Mouse (Mus musculus) testis, adult 2 months (tissue): ENCODE results near the gene Ltbp4.

Experiments used
- CTCF ChIP-seq: fragments of 200-500 bp; IDR thresholded peaks from 2 replicates; pipeline ENCODE4 v1.5.1; 2012; ENCODE audit warnings: low read depth, mild to moderate bottlenecking, inconsistent platforms, low read length, moderate library complexity; ENCODE audit not compliant: control insufficient read depth, insufficient read depth, insufficient replicate concordance
- POLR2A ChIP-seq: fragments of 200-500 bp; IDR thresholded peaks from 2 replicates; pipeline ENCODE4 v1.6.1; 2012; ENCODE audit warnings: low read depth, mild to moderate bottlenecking, inconsistent platforms, low read length, moderate library complexity; ENCODE audit not compliant: control insufficient read depth

GRCm38 (mm10) chr7:27276021-27276420, 61.5 kb downstream of the Ltbp4 start:
- no peak for TF ChIP-seq CTCF
- no peak for TF ChIP-seq POLR2A
